Mouse (Mus musculus): ENCODE results near the gene Eml4. TPM values are rescaled to one million over a fixed set of nuclear protein-coding genes. Genes with fewer than 3 reads are reported as not detected.
A peak's percentile ranks its signal among the peaks of the same experiment; 100 is the strongest.

Eml4 gene
- total RNA-seq, 2 experiments from 2014 or later, result 11.7 to 18.7 TPM

- DNase-seq (ENCODE audit: low spot score in 2 of 2), result no peak
These were observed 27.7 kb downstream of the Eml4 start for GRCm38 (mm10) chr17:83378444-83378762.

GRCm38 (mm10) chr17:83379366-83379765, 28.6 kb downstream of the Eml4 start:
- no peak for DNase-seq (ENCODE audit: low spot score in 2 of 2)

GRCm38 (mm10) chr17:83379791-83380190, 29.1 kb downstream of the Eml4 start:
- no peak for DNase-seq (ENCODE audit: low spot score in 2 of 2)

- no peak for DNase-seq (ENCODE audit: low spot score in 2 of 2)
These were observed 32.0 kb downstream of the Eml4 start for GRCm38 (mm10) chr17:83382752-83383151.

GRCm38 (mm10) chr17:83384981-83385380, 34.2 kb downstream of the Eml4 start:
- no peak for DNase-seq (ENCODE audit: low spot score in 2 of 2)

GRCm38 (mm10) chr17:83387161-83387560, 36.4 kb downstream of the Eml4 start:
- DNase-seq (ENCODE audit: low spot score in 2 of 2), result no peak

GRCm38 (mm10) chr17:83394013-83394412, 43.3 kb downstream of the Eml4 start:
- DNase-seq (ENCODE audit: low spot score in 2 of 2), result no peak

GRCm38 (mm10) chr17:83397571-83398100, 46.9 kb downstream of the Eml4 start:
- DNase-seq (ENCODE audit: low spot score in 2 of 2), result no peak

GRCm38 (mm10) chr17:83398756-83399155, 48.0 kb downstream of the Eml4 start:
- no peak for DNase-seq (ENCODE audit: low spot score in 2 of 2)

GRCm38 (mm10) chr17:83430607-83431006, 79.9 kb downstream of the Eml4 start:
- DNase-seq (ENCODE audit: low spot score in 2 of 2), result no peak

- DNase-seq (ENCODE audit: low spot score in 2 of 2), result no peak
These were observed 92.7 kb downstream of the Eml4 start for GRCm38 (mm10) chr17:83443406-83443805.

GRCm38 (mm10) chr17:83449583-83449982, 98.9 kb downstream of the Eml4 start:
- DNase-seq (ENCODE audit: low spot score in 2 of 2), result no peak

GRCm38 (mm10) chr17:83451367-83451766, 100.6 kb downstream of the Eml4 start:
- no peak for DNase-seq (ENCODE audit: low spot score in 2 of 2)

GRCm38 (mm10) chr17:83451796-83452195, 101.1 kb downstream of the Eml4 start:
- no peak for DNase-seq (ENCODE audit: low spot score in 2 of 2)

GRCm38 (mm10) chr17:83452451-83452850, 101.7 kb downstream of the Eml4 start:
- no peak for DNase-seq (ENCODE audit: low spot score in 2 of 2)

GRCm38 (mm10) chr17:83453587-83453986, 102.9 kb downstream of the Eml4 start:
- no peak for DNase-seq (ENCODE audit: low spot score in 2 of 2)

- no peak for DNase-seq (ENCODE audit: low spot score in 2 of 2)
These were observed 106.5 kb downstream of the Eml4 start for GRCm38 (mm10) chr17:83457271-83457670.

GRCm38 (mm10) chr17:83465969-83466368, 115.2 kb downstream of the Eml4 start:
- no peak for DNase-seq (ENCODE audit: low spot score in 2 of 2)

GRCm38 (mm10) chr17:83466697-83467251, 116.0 kb downstream of the Eml4 start:
- no peak for DNase-seq (ENCODE audit: low spot score in 2 of 2)

- DNase-seq (ENCODE audit: low spot score in 2 of 2), result no peak
These were observed 118.9 kb downstream of the Eml4 start for GRCm38 (mm10) chr17:83469586-83469985.

GRCm38 (mm10) chr17:83477089-83477488, 126.4 kb downstream of the Eml4 start:
- no peak for DNase-seq (ENCODE audit: low spot score in 2 of 2)

GRCm38 (mm10) chr17:83481551-83481950, 130.8 kb downstream of the Eml4 start:
- DNase-seq (ENCODE audit: low spot score in 2 of 2), result peak; percentile 21 to 25

- no peak for DNase-seq (ENCODE audit: low spot score in 2 of 2)
These were observed 132.2 kb downstream of the Eml4 start for GRCm38 (mm10) chr17:83482817-83483536.
